Mouse (Mus musculus): ENCODE results near the gene Rpl27. TPM values are rescaled to one million over a fixed set of nuclear protein-coding genes. Genes with fewer than 3 reads are reported as not detected.

Rpl27 gene
- total RNA-seq (2023): 134 TPM

DNA sequence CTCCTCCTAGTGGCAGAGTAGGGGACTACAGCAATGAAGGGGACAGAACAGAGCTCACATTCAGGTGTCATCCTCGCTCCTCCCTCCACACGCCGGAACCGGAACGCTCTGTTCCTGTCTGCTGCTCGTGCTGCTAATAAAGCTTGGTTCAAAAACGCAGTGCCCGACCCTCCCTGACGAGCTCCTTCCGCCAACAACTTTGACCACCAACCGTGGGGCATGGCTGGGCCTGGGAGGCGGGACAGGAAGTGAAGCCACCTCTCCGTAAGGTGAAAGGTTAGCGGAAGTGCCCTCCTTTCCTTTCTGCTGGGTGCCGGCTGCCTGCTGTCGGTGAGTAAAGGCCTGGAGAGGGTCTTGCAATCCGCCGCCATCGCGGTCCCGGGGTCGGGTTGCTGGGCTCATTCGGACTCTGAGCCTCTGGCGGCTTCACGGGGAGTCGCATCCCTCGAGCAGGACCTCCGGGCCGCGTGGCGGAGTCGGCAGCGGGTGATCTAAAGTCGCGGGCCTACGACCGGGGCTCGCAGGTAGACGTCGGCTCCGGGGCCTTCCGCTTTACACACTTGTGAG lies at the start of gene Rpl27:
Rpl27 (plus strand) TSS at position 172 of the 567 bp plus-strand sequence.

GRCm38 (mm10) chr11:101417101-101417855 lies 24.8 kb upstream of the Rpl27 start, which contains the start of gene Aarsd1:
TSS of gene Aarsd1 (minus strand) at chr11:101417615.

DNA sequence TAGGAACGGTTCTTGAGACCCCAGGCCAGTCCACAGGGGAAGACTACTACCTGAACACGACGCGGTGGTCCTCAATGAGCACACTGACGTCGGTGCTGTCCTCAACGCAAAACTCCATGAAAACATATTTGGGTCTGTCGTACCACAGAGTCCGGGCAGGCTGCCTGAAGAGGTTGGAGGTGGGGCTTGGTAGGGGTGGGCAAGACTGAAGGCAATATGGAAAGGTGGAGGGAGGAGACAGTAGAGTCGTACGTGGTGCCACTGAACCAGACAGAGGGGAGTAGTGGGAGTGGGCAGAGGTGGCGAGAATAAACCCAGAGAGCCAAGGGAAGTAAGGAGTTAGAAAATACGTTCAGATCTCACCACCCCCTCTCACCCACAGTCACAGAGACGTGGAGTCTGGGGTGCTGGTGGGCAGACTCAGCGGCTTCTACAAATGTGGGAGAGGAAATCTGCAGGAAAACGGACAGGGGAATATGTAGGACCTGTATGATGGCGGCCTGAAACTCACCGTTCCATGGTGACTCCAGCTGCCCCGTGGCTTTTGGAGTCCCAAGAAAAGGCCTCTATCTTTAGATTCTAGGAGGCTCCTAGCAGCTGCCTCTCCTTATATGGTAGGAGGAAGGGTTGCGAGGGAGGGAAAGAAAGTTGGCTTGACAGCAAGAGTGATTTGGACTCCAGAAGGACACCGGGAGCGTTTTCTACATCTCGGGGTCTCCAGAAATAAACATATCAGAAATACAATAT lies 17.8 kb upstream of the Rpl27 start, which contains the start of gene Gm27029:
Gm27029 (minus strand) TSS at position 692 of the 747 bp plus-strand sequence.

DNA sequence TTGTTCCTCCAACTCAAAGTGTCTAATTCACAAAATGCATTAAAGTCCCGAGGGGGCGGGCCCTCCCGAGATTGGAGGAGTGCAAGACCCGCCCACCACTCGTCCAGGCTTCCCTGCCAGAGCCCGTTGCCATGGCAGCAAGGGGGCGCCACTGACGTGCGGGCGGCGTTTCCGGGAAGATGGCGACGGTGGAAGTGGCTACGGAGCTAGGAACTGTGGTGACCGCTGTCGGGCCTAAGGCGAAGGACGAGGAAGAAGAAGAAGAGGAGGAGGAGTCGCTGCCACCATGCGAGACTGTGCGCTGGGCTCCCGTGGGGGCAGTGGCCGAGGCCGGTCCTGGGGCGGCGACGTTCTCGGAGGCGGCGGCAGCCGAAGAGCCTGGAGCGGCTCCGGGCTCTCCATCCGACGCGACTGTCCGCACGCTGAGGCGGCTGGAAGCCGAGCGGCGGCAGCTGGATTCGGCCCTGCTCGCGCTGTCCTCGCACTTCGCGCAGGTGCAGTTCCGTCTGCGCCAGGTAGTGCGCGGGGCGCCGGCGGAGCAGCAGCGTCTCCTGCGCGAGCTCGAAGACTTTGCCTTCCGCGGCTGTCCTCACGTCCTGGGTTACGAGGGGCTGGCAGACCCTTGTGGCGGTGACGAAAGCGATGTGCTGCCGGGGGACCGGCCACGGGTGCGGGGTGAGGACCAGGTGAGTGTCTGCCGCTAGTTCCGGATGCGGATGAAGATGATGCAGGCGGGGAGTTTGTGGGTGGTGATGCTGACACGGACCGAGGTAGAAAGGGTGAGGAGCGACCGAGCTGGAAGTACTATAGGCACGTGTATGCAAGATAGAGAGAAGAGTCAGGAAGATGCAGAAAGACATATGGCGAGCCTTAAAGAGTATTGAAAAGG lies 16.9 kb upstream of the Rpl27 start, which contains the start of the genes Rundc1 and Ptges3l:
Rundc1 (plus strand) TSS at position 161 of the 889 bp plus-strand sequence.
Ptges3l (minus strand) TSS at position 409 of the 889 bp plus-strand sequence.

GRCm38 (mm10) chr11:101448274-101448746 lies 6.2 kb downstream of the Rpl27 start, which contains the start of gene Ifi35:
TSS of gene Ifi35 (plus strand) at chr11:101448407.

GRCm38 (mm10) chr11:101464211-101465100 lies 22.4 kb downstream of the Rpl27 start, which contains the start of gene Rnd2:
TSS of gene Rnd2 (plus strand) at chr11:101464999.

GRCm38 (mm10) chr11:101465869-101466551 lies 23.9 kb downstream of the Rpl27 start, which contains the start of gene Vat1:
TSS of gene Vat1 (minus strand) at chr11:101466230.

Other genes starting within 250 kb of the Rpl27 start
- 89.3 TPM for gene Ezh1, start 215.8 kb upstream of the Rpl27 start, total RNA-seq (2023)
- 0.40 TPM for gene Ramp2, start 196.3 kb upstream of the Rpl27 start, total RNA-seq (2023)
- gene Vps25, start 188.6 kb upstream of the Rpl27 start, total RNA-seq (2023): 71.7 TPM
- gene Wnk4, start 181.7 kb upstream of the Rpl27 start, total RNA-seq (2023): 2.8 TPM
- gene Cntd1, start 163.3 kb upstream of the Rpl27 start, total RNA-seq (2023): not detected
- 35.6 TPM for gene Coa3, start 163.2 kb upstream of the Rpl27 start, total RNA-seq (2023)
- gene Becn1, start 140.0 kb upstream of the Rpl27 start, total RNA-seq (2023): 196 TPM
- 118 TPM for gene Psme3, start 126.1 kb upstream of the Rpl27 start, total RNA-seq (2023)
- 24.1 TPM for gene Aoc2, start 117.2 kb upstream of the Rpl27 start, total RNA-seq (2023)
- gene Aoc3, start 111.7 kb upstream of the Rpl27 start, total RNA-seq (2023): 1.2 TPM
- gene G6pc, start 74.7 kb upstream of the Rpl27 start, total RNA-seq (2023): not detected
- gene Aarsd1, start 24.7 kb upstream of the Rpl27 start, total RNA-seq (2023): 23.4 TPM
- 2.0 TPM for gene Gm27029, start 17.5 kb upstream of the Rpl27 start, total RNA-seq (2023)
- gene Rundc1, start 17.2 kb upstream of the Rpl27 start, total RNA-seq (2023): 23.9 TPM
- gene Ptges3l, start 17.0 kb upstream of the Rpl27 start, total RNA-seq (2023): 7.1 TPM
- 60.5 TPM for gene Ifi35, start 6.1 kb downstream of the Rpl27 start, total RNA-seq (2023)
- gene Rnd2, start 22.7 kb downstream of the Rpl27 start, total RNA-seq (2023): not detected
- gene Vat1, start 23.9 kb downstream of the Rpl27 start, total RNA-seq (2023): 15.0 TPM
- 2.5 TPM for gene Brca1, start 109.7 kb downstream of the Rpl27 start, total RNA-seq (2023)
- 132 TPM for gene Nbr1, start 109.9 kb downstream of the Rpl27 start, total RNA-seq (2023)
- 7.7 TPM for gene Tmem106a, start 139.9 kb downstream of the Rpl27 start, total RNA-seq (2023)
- not detected for gene Gm11634, start 157.0 kb downstream of the Rpl27 start, total RNA-seq (2023)
- 33.6 TPM for gene Rdm1, start 184.9 kb downstream of the Rpl27 start, total RNA-seq (2023)
- 4.0 TPM for gene Arl4d, start 223.2 kb downstream of the Rpl27 start, total RNA-seq (2023)

Measured in CD8-positive naive resting alpha-beta T cell, adult 57 days (primary cell).